Mouse (Mus musculus): ENCODE measurements around the gene Tmem132d.

DNA sequence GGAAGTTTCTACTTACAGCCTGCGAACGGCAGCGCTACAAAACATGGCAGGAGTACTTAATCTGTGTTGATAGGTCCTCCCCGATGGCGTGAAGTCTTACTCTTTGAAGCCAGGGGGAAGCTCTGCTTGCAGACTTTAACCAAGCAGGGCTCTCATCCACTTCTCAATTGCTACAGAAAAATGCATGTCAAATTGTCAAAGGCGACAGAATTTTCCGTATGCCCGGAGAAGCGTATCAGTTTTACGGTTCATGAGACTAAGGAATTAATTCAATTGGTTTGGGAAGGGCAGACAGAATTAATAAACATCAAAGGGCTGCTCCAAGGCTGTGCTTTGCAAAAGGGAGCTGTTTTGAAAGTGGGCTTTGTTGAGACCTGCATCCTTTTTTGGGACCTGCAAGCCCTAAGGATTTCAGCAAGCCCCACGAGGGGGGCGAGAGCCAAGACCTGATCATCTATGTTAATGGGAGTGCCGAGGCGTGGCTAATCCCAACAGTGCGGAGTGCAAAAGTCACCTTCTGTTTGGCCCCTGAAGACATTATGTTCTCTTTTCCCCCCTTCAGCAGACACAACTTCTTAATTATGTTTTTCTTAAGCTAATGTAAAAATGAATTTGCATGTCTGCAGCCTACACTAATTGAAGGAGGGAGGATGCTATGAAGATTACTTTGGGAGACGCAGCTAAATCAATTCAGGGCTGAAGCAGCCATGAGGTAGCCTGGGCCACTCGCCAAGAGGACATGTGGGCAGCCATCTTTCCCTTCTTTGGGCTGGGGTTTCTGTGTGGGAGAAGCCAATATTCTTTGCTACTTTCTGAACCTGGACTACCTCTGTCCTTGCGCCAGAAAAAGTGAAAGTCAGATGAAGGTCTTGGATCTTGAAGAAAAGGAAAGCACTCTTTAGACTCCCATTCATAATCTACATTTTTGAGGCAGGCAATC is 547.0 kb downstream of the Tmem132d start:
- TF ChIP-seq POLR2A (IDR thresholded peaks at IDR 0.05; ENCODE audit: low read depth, low read length) (no peak), CTCF (conservative IDR thresholded peaks at IDR 0.05; ENCODE audit: insufficient read depth, insufficient read length, low read depth, low read length) (no peak)
